Mouse (Mus musculus) CH12.LX (cell line): ENCODE data around the gene Cfl2.

Source experiments
- CTCF ChIP-seq, 2 experiments: IDR thresholded peaks in 1 of 2; conservative IDR thresholded peaks in 1 of 2; 2 replicates each; pipeline ENCODE4 v1.5.1; 2011 to 2012; ENCODE audit warnings: low read depth in 2 of 2, low read length in 2 of 2, improper control_type of control experiment in 1 of 2, inconsistent platforms in 1 of 2, mild to moderate bottlenecking in 1 of 2, moderate library complexity in 1 of 2
- NELFE ChIP-seq: IDR thresholded peaks from 2 replicates; pipeline ENCODE4 v1.6.1; 2011; ENCODE audit warnings: low read depth, low read length, improper control_type of control experiment
- NRF1 ChIP-seq: IDR thresholded peaks from 2 replicates; pipeline ENCODE4 v1.6.1; 2014; ENCODE audit warnings: low read depth, mild to moderate bottlenecking, inconsistent platforms, low read length, improper control_type of control experiment, moderate library complexity
- POLR2A ChIP-seq: IDR thresholded peaks from 2 replicates; pipeline ENCODE4 v1.6.1; 2011; ENCODE audit warnings: low read depth, mild to moderate bottlenecking, improper control_type of control experiment, low read length
- UBTF ChIP-seq: IDR thresholded peaks from 2 replicates; pipeline ENCODE4 v1.6.1; 2012; ENCODE audit warnings: low read depth, mild to moderate bottlenecking, inconsistent platforms, low read length, improper control_type of control experiment, moderate library complexity
- ZMIZ1 ChIP-seq: IDR thresholded peaks from 2 replicates; pipeline ENCODE4 v1.6.1; 2012; ENCODE audit warnings: low read depth, mild to moderate bottlenecking, inconsistent platforms, low read length, improper control_type of control experiment

GRCm38 (mm10) chr12:54810142-54810541, 52.5 kb downstream of the Cfl2 start:
- TF ChIP-seq ZMIZ1: no peak
- TF ChIP-seq UBTF: no peak
- no peak for TF ChIP-seq CTCF (conservative IDR thresholded peaks at IDR 0.05 in 1 of 2, IDR thresholded peaks at IDR 0.05 in 1 of 2; ENCODE audit: low read depth in 2 of 2, low read length in 2 of 2)
- no peak for TF ChIP-seq POLR2A
- TF ChIP-seq NELFE: no peak
- no peak for TF ChIP-seq NRF1
